Mouse (Mus musculus) midbrain, embryonic 10.5 days (tissue): ENCODE data around the gene Tarbp2. TPM values are rescaled to one million over a fixed set of nuclear protein-coding genes. Genes with fewer than 3 reads are reported as not detected.

Experiments
- DNase-seq: peaks from one replicate; pipeline ENCODE4 v3.0.0-alpha.2; 2017; ENCODE audit warnings: low spot score
- H3K27ac ChIP-seq: fragments of 300-500 bp; sonication (generic); replicated peaks from 2 replicates; pipeline ENCODE4 v1.5.1; 2016; ENCODE audit warnings: mild to moderate bottlenecking
- H3K27me3 ChIP-seq: fragments of 300-500 bp; sonication (generic); 2 replicates; pipeline ENCODE4 v1.6.1; 2016; ENCODE audit warnings: low read depth, mild to moderate bottlenecking; ENCODE audit not compliant: poor library complexity, severe bottlenecking
- H3K36me3 ChIP-seq: fragments of 300-500 bp; sonication (generic); 2 replicates; pipeline ENCODE4 v1.6.1; 2016; ENCODE audit warnings: mild to moderate bottlenecking, moderate library complexity
- H3K4me1 ChIP-seq: fragments of 300-500 bp; sonication (generic); 2 replicates; pipeline ENCODE4 v1.6.1; 2016
- H3K4me3 ChIP-seq: fragments of 300-500 bp; sonication (generic); 2 replicates; pipeline ENCODE4 v1.5.1; 2016; ENCODE audit warnings: mild to moderate bottlenecking, moderate library complexity
- H3K9me3 ChIP-seq: fragments of 300-500 bp; sonication (generic); replicated peaks from 2 replicates; pipeline ENCODE4 v1.6.1; 2016; ENCODE audit warnings: mild to moderate bottlenecking
- WGBS: fragments of 180-500 bp; shearing (Covaris S2); methylation state at CpG from one replicate; pipeline ENCODE4 v1.1.7; 2016; 5-methylcytosine and 5-hydroxymethylcytosine counted together
- polyA plus RNA-seq: library from polyadenylated mRNA; unstranded; fragments of >200 nt; fragmentation: Nextera tagmentation; extraction: Ambion mirVana; gene quantifications from 2 replicates; pipeline ENCODE4 v1.2.1, GENCODE M21; 2016

The Tarbp2 gene
- polyA plus RNA-seq, 1 experiment from 2014 or later = 143 TPM

- Histone ChIP-seq H3K9me3 (no peaks in the 10 kb centered on the region), H3K4me1 (peaks cover 42% of the 10 kb centered on the region), H3K36me3 (peaks cover 43% of the 10 kb centered on the region), H3K27me3 (no peaks in the 10 kb centered on the region), H3K27ac (no peak overlapping the region), H3K4me3 (no peak overlapping the region)
- no peak for DNase-seq
- WGBS = 89% methylated on average over 3 of the region's 3 CpGs
Measured at GRCm38 (mm10) chr15:102508336-102508735, 9.7 kb upstream of the Tarbp2 start.

- Histone ChIP-seq H3K36me3 (peaks cover 25% of the 10 kb centered on the region), H3K4me1 (peaks cover 51% of the 10 kb centered on the region), H3K27me3 (no peaks in the 10 kb centered on the region), H3K9me3 (no peaks in the 10 kb centered on the region), H3K27ac (peak overlapping the region; percentile 85), H3K4me3 (peak overlapping the region; percentile 75)
- 6% methylated on average over 9 of the region's 9 CpGs for WGBS
- no peak for DNase-seq
Measured at GRCm38 (mm10) chr15:102510110-102510509, 7.9 kb upstream of the Tarbp2 start.

DNA sequence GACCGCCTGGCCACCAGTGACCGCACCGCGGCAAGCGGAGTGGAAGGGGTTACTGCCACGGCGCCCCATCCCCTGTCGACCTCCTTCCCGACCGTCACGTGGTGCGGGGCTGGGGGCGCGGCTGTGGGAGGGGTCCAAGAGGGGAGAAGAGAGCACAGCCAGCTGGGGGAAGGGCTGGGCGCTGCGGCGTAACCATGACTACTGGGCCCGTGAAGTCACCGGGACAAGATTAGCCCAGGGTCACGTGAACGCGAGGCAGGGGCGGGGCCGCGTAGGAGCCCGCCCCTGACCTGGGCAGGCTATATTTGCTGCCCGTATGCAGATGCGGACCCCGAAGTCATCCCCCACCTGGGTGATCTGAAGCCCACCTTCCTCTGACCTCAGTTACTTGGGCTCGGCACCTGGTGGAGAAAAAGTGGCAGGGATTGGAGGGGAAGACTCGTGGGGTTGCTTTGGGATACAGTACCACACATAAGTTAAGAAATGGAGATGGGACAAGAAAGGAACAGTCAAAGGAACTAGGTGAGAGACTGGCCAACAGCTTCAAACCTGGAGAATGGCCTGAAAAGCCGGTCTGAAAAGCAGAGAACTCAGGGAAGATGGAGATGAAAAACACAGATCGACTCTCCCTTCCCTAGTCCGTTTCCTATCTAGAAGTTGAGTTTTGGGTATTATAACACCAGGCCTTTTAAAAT is 7.3 kb upstream of the Tarbp2 start:
- WGBS = 4% methylated on average over 34 of the region's 34 CpGs
- Histone ChIP-seq H3K27ac (peak overlapping the region; percentile 85), H3K9me3 (no peaks in the 10 kb centered on the region), H3K36me3 (peaks cover 20% of the 10 kb centered on the region), H3K4me1 (peaks cover 58% of the 10 kb centered on the region), H3K4me3 (peak overlapping the region; percentile 75), H3K27me3 (no peaks in the 10 kb centered on the region)
- DNase-seq = peak; percentile 98

DNA sequence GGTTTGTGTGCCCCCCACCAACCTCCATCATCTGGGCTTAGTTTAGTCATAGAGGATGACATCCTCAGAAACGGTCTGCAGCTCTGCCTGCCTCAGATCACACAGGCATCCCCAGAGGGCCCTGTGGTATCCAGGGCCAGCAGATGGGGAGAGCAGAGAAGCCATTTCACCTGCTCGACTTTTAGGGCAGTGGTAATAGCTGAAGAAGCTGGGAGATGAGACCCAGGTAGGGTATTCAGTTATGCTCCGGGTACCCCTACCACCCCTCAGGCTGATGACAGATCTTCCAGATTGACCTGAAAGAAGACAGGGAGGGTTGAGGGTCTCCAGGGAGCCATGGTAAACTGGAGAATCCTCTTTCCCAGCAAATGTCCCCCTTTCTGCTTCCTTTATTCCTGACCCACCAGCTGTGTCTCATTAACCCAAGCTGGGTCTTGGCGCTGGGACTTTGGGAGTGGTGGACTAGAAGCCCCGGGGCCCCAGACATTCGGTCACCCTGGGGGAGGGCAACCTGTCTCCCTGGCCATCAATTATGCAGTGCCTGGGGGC is 6.6 kb upstream of the Tarbp2 start:
- Histone ChIP-seq H3K4me3 (peak overlapping the region; percentile 75), H3K27me3 (no peaks in the 10 kb centered on the region), H3K27ac (peak overlapping the region; percentile 85), H3K4me1 (peaks cover 64% of the 10 kb centered on the region), H3K36me3 (peaks cover 15% of the 10 kb centered on the region), H3K9me3 (no peaks in the 10 kb centered on the region)
- 21% methylated on average over 6 of the region's 6 CpGs for WGBS
- DNase-seq = peak; percentile 51

DNA sequence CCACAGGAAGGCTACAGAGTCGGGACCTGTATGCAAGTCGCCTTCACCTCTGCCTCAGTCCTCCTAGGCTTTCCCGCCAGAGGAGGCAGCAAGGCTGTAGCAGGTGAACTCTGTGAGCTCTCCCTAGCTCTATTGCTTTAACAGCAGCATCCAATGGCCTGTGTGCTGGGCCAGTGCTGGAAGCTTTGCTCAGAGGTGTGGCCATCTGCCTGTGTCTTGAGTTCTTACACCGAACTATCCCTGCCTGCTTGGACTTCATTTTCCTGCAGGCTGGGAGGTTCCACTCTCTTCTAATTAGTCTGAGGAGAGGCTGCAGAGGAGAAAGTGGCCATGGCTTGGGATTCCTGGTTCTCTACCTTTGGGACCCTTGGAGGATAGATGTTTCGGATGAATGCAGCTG is 6.0 kb upstream of the Tarbp2 start:
- peaks cover 13% of the 10 kb centered on the region for H3K36me3 ChIP-seq
- no peaks in the 10 kb centered on the region for H3K9me3 ChIP-seq
- WGBS = 32% methylated on average over 5 of the region's 5 CpGs
- no peaks in the 10 kb centered on the region for H3K27me3 ChIP-seq
- H3K4me1 ChIP-seq = peaks cover 70% of the 10 kb centered on the region
- H3K4me3 ChIP-seq = peak overlapping the region; percentile 75
- H3K27ac ChIP-seq = peak overlapping the region; percentile 85
- DNase-seq = no peak

- Histone ChIP-seq H3K4me3 (peak overlapping the region; percentile 75), H3K27me3 (no peaks in the 10 kb centered on the region), H3K36me3 (peaks cover 9% of the 10 kb centered on the region), H3K4me1 (peaks cover 74% of the 10 kb centered on the region), H3K27ac (peak overlapping the region; percentile 85), H3K9me3 (no peaks in the 10 kb centered on the region)
- no peak for DNase-seq
Measured at GRCm38 (mm10) chr15:102512471-102512870, 5.5 kb upstream of the Tarbp2 start.

DNA sequence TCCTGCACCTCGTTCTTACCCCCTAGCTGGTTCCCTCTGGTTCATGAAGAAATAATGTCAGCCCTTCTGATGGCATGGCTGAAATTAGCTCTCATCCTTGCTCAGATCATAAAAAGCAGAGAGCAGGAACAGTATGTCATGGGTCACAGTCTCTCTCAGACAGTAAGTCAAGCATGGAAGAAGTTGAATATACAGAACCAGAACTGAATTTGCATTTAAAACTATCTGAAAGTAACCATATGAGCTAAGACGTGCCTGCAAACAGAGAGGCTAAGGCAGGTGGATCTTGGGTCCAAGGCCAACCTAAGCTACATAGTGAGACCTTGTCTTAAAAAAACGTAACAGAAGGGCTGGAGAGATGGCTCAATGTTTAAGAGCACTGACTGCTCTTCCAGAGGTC is 5.0 kb upstream of the Tarbp2 start:
- H3K36me3 ChIP-seq = 0 out of 2 replicates have a peak, but pooled peaks cover 5% of the 10 kb centered on the region
- DNase-seq = no peak
- peaks cover 76% of the 10 kb centered on the region for H3K4me1 ChIP-seq
- WGBS = 84% methylated on average over 3 of the region's 3 CpGs
- no peaks in the 10 kb centered on the region for H3K27me3 ChIP-seq
- H3K27ac ChIP-seq = peak overlapping the region; percentile 85; the same call in 1 of the 2 replicates
- H3K4me3 ChIP-seq = no peak overlapping the region
- H3K9me3 ChIP-seq = no peaks in the 10 kb centered on the region

DNA sequence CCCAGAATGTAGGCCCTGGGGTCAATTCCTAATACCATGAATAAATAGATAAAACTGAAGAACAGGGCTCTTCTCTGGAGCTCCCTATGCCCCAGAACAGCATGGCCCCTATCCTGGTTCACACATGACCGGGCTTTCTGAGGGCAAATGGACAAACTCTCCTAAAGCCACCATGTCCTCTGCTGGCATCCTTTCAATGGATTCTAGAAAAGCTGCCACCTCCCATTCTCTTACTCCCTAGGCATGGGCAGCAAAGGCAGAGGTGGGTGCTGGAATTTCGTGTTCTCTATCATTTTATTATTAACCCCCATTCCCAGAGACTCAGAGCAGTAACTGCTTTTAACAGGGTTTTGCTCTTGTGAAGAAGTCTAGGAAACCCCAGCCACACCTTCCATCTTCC is 2.7 kb upstream of the Tarbp2 start:
- WGBS = 88% methylated on average over 2 of the region's 2 CpGs
- Histone ChIP-seq H3K27ac (0 out of 2 replicates have a peak overlapping the region, but pooled peaks have one; percentile 98), H3K4me3 (peak overlapping the region; percentile 81; the same call in 1 of the 2 replicates), H3K36me3 (peaks cover 1% of the 10 kb centered on the region), H3K4me1 (peaks cover 79% of the 10 kb centered on the region), H3K27me3 (no peaks in the 10 kb centered on the region), H3K9me3 (no peaks in the 10 kb centered on the region)
- DNase-seq = no peak

- Histone ChIP-seq H3K27ac (peak overlapping the region; percentile 98), H3K4me1 (peaks cover 78% of the 10 kb centered on the region), H3K9me3 (no peaks in the 10 kb centered on the region), H3K4me3 (peak overlapping the region; percentile 81), H3K36me3 (peaks cover 6% of the 10 kb centered on the region), H3K27me3 (no peaks in the 10 kb centered on the region)
- WGBS = 49% methylated on average over 4 of the region's 4 CpGs
- DNase-seq = no peak
Measured at GRCm38 (mm10) chr15:102515791-102516190, 2.2 kb upstream of the Tarbp2 start.

- H3K4me3 ChIP-seq = peak overlapping the region; percentile 81
- H3K9me3 ChIP-seq = no peaks in the 10 kb centered on the region
- no peak for DNase-seq
- peaks cover 12% of the 10 kb centered on the region for H3K36me3 ChIP-seq
- H3K27ac ChIP-seq = peak overlapping the region; percentile 98
- WGBS = 0% methylated on average over 12 of the region's 12 CpGs
- peaks cover 73% of the 10 kb centered on the region for H3K4me1 ChIP-seq
- no peaks in the 10 kb centered on the region for H3K27me3 ChIP-seq
Measured at GRCm38 (mm10) chr15:102516293-102516692, 1.7 kb upstream of the Tarbp2 start.

- Histone ChIP-seq H3K27ac (peak within 1 kb of the TSS; percentile 98), H3K9me3 (no peaks in the 10 kb centered on the region), H3K27me3 (no peaks in the 10 kb centered on the region), H3K4me3 (peak within 1 kb of the TSS; percentile 81), H3K36me3 (peaks cover 17% of the 10 kb centered on the region), H3K4me1 (peaks cover 67% of the 10 kb centered on the region)
- peak; percentile 81 for DNase-seq
- under 1% methylated on average over 43 of the region's 43 CpGs for WGBS
Measured at GRCm38 (mm10) chr15:102516728-102517404, 1.1 kb upstream of the Tarbp2 start, which contains the start of gene Map3k12. TSS of gene Map3k12 (minus strand) at chr15:102517064.

GRCm38 (mm10) chr15:102517631-102517975 is 389 bp upstream of the Tarbp2 start:
- peaks cover 60% of the 10 kb centered on the region for H3K4me1 ChIP-seq
- peak overlapping the region; percentile 81 for H3K4me3 ChIP-seq
- no peaks in the 10 kb centered on the region for H3K9me3 ChIP-seq
- peak overlapping the region; percentile 98 for H3K27ac ChIP-seq
- H3K27me3 ChIP-seq = no peaks in the 10 kb centered on the region
- H3K36me3 ChIP-seq = peaks cover 25% of the 10 kb centered on the region
- WGBS = under 1% methylated on average over 10 of the region's 10 CpGs
- DNase-seq = no peak

DNA sequence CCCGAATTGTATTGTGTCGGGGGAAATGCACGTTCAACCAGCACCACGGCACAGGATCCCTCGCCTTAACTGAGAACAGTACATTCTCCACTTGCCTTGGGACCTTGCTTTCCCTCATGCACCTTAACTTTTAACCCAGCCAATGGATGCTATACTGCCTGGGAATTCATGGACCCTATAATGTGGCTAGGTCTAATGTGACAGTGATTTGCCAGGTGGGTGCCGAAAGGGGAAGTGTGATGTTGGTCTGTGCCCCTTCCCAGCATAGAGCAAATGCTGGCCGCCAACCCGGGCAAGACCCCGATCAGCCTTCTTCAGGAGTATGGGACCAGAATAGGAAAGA is 838 bp downstream of the Tarbp2 start:
- Histone ChIP-seq H3K27me3 (no peaks in the 10 kb centered on the region), H3K36me3 (peaks cover 34% of the 10 kb centered on the region), H3K4me3 (peak overlapping the region; percentile 81), H3K4me1 (peaks cover 53% of the 10 kb centered on the region), H3K27ac (peak overlapping the region; percentile 98), H3K9me3 (no peaks in the 10 kb centered on the region)
- 20% methylated on average over 9 of the region's 9 CpGs for WGBS
- DNase-seq = no peak
